Mouse (Mus musculus) intestine, embryonic 14.5 days (tissue): ENCODE measurements around the gene Abhd14b. TPM values are rescaled to one million over a fixed set of nuclear protein-coding genes. Genes with fewer than 3 reads are reported as not detected.

Experiments used
- ATAC-seq: fragments of 200-750 bp; cut with Nextera tagmentation; replicated peaks from 2 replicates; pipeline ENCODE4 v1.8.0; 2017; ENCODE audit warnings: low read depth, moderate number of reproducible peaks, moderate TSS enrichment, moderate library complexity; ENCODE audit not compliant: low FRiP score, low TSS enrichment
- DNase-seq: peaks from one replicate; pipeline ENCODE4 v3.0.0-alpha.2; 2018; ENCODE audit warnings: low spot score
- H3K27ac ChIP-seq: fragments of 300-500 bp; sonication (generic); 2 replicates; pipeline ENCODE4 v1.5.1; 2014; ENCODE audit warnings: low read depth, mild to moderate bottlenecking, control low read depth
- H3K27me3 ChIP-seq: fragments of 300-500 bp; sonication (generic); replicated peaks from 2 replicates; pipeline ENCODE4 v1.6.1; 2014; ENCODE audit warnings: low read length, control low read depth; ENCODE audit not compliant: control insufficient read depth, insufficient read depth
- H3K36me3 ChIP-seq: fragments of 300-500 bp; sonication (generic); 2 replicates; pipeline ENCODE4 v1.6.1; 2014; ENCODE audit warnings: low read length, control low read depth; ENCODE audit not compliant: control insufficient read depth, insufficient read depth
- H3K4me1 ChIP-seq: fragments of 300-500 bp; sonication (generic); replicated peaks from 2 replicates; pipeline ENCODE4 v1.6.1; 2014; ENCODE audit warnings: low read length, control low read depth, mixed read lengths; ENCODE audit not compliant: control insufficient read depth, insufficient read depth
- H3K4me2 ChIP-seq: fragments of 300-500 bp; sonication (generic); 2 replicates; pipeline ENCODE4 v1.6.1; 2014; ENCODE audit warnings: low read length
- H3K4me3 ChIP-seq: fragments of 300-500 bp; sonication (generic); 2 replicates; pipeline ENCODE4 v1.5.1; 2014; ENCODE audit warnings: low read depth, low read length, control low read depth, mixed read lengths
- H3K9ac ChIP-seq: fragments of 300-500 bp; sonication (generic); 2 replicates; pipeline ENCODE4 v1.6.1; 2014; ENCODE audit warnings: mild to moderate bottlenecking, low read length
- H3K9me3 ChIP-seq: fragments of 300-500 bp; sonication (generic); 2 replicates; pipeline ENCODE4 v1.6.1; 2016; ENCODE audit warnings: low read length, control low read depth; ENCODE audit not compliant: control insufficient read depth
- WGBS: fragments of 180-500 bp; shearing (Covaris S2); extraction: QIAGEN DNeasy Blood & Tissue Kit; methylation state at CpG from one replicate; pipeline ENCODE4 v1.1.7; 2014; 5-methylcytosine and 5-hydroxymethylcytosine counted together
- polyA plus RNA-seq: library from polyadenylated mRNA; unstranded; fragments of >200 nt; fragmentation: Nextera tagmentation; extraction: Ambion mirVana; gene quantifications from 2 replicates; pipeline ENCODE4 v1.2.1, GENCODE M21; 2014

The Abhd14b gene
- polyA plus RNA-seq, 1 experiment from 2014 or later, result 27.2 TPM

GRCm38 (mm10) chr9:106442680-106443079 is 4.6 kb upstream of the Abhd14b start:
- no peak overlapping the region for H3K9ac ChIP-seq
- WGBS, result 74% methylated on average over 5 of the region's 5 CpGs
- DNase-seq (no peak), ATAC-seq (no peak)
- H3K36me3 ChIP-seq, result no peaks in the 10 kb centered on the region
- no peak overlapping the region for H3K4me2 ChIP-seq
- no peak overlapping the region for H3K4me3 ChIP-seq
- no peak overlapping the region for H3K27ac ChIP-seq
- no peaks in the 10 kb centered on the region for H3K27me3 ChIP-seq
- H3K4me1 ChIP-seq, result peaks cover 26% of the 10 kb centered on the region
- no peaks in the 10 kb centered on the region for H3K9me3 ChIP-seq

- H3K27me3 ChIP-seq, result no peaks in the 10 kb centered on the region
- H3K36me3 ChIP-seq, result no peaks in the 10 kb centered on the region
- no peak overlapping the region for H3K27ac ChIP-seq
- no peak overlapping the region for H3K4me2 ChIP-seq
- H3K9me3 ChIP-seq, result no peaks in the 10 kb centered on the region
- ATAC-seq, result no peak
- DNase-seq, result no peak
- no peak overlapping the region for H3K4me3 ChIP-seq
- H3K9ac ChIP-seq, result no peak overlapping the region
- WGBS, result 76% methylated on average over 4 of the region's 4 CpGs
- H3K4me1 ChIP-seq, result peaks cover 35% of the 10 kb centered on the region
Measured at GRCm38 (mm10) chr9:106444836-106445235, 2.4 kb upstream of the Abhd14b start.

GRCm38 (mm10) chr9:106447951-106448350 is 692 bp downstream of the Abhd14b start:
- H3K4me3 ChIP-seq, result peak overlapping the region; percentile 58
- WGBS, result 35% methylated on average over 9 of the region's 9 CpGs
- peak overlapping the region; percentile 44 for H3K27ac ChIP-seq
- H3K27me3 ChIP-seq, result no peaks in the 10 kb centered on the region
- H3K4me1 ChIP-seq, result peaks cover 59% of the 10 kb centered on the region
- peak overlapping the region; percentile 85 for H3K4me2 ChIP-seq
- peak; percentile 11 for ATAC-seq
- H3K9ac ChIP-seq, result 0 out of 2 replicates have a peak overlapping the region, but pooled peaks have one; percentile 61
- H3K36me3 ChIP-seq, result no peaks in the 10 kb centered on the region
- no peaks in the 10 kb centered on the region for H3K9me3 ChIP-seq
- no peak for DNase-seq

GRCm38 (mm10) chr9:106448498-106449031 is 1.3 kb downstream of the Abhd14b start:
- Histone ChIP-seq H3K4me1 (peaks cover 62% of the 10 kb centered on the region), H3K27ac (0 out of 2 replicates have a peak overlapping the region, but pooled peaks have one; percentile 14), H3K4me3 (peak overlapping the region; percentile 47), H3K9ac (peak overlapping the region; percentile 45), H3K36me3 (no peaks in the 10 kb centered on the region), H3K9me3 (no peaks in the 10 kb centered on the region), H3K4me2 (peak overlapping the region; percentile 85), H3K27me3 (no peaks in the 10 kb centered on the region)
- 1% methylated on average over 23 of the region's 23 CpGs for WGBS
- ATAC-seq (0 out of 2 replicates have a peak, but pooled peaks have one; percentile 28), DNase-seq (peak; percentile 73)

- H3K4me1 ChIP-seq, result peaks cover 68% of the 10 kb centered on the region
- H3K9ac ChIP-seq, result no peak overlapping the region
- 89% methylated on average over 8 of the region's 8 CpGs for WGBS
- no peak overlapping the region for H3K4me3 ChIP-seq
- no peaks in the 10 kb centered on the region for H3K9me3 ChIP-seq
- H3K27me3 ChIP-seq, result no peaks in the 10 kb centered on the region
- no peak overlapping the region for H3K27ac ChIP-seq
- no peak for ATAC-seq
- no peaks in the 10 kb centered on the region for H3K36me3 ChIP-seq
- no peak for DNase-seq
- no peak overlapping the region for H3K4me2 ChIP-seq
Measured at GRCm38 (mm10) chr9:106449947-106450346, 2.7 kb downstream of the Abhd14b start.

- Histone ChIP-seq H3K27ac (peak overlapping the region; percentile 8; the same call in 1 of the 2 replicates), H3K27me3 (no peaks in the 10 kb centered on the region), H3K4me2 (peak overlapping the region; percentile 7; the same call in 1 of the 2 replicates), H3K4me3 (no peak overlapping the region), H3K4me1 (peaks cover 68% of the 10 kb centered on the region), H3K36me3 (no peaks in the 10 kb centered on the region), H3K9ac (no peak overlapping the region), H3K9me3 (no peaks in the 10 kb centered on the region)
- 10% methylated on average over 9 of the region's 9 CpGs for WGBS
- DNase-seq, result no peak
- ATAC-seq, result no peak
Measured at GRCm38 (mm10) chr9:106450661-106451060, 3.4 kb downstream of the Abhd14b start.

- Histone ChIP-seq H3K4me2 (no peak overlapping the region; the same call in 1 of the 2 replicates), H3K4me1 (peaks cover 69% of the 10 kb centered on the region), H3K9me3 (no peaks in the 10 kb centered on the region), H3K27me3 (no peaks in the 10 kb centered on the region), H3K36me3 (0 out of 2 replicates have a peak, but pooled peaks cover 2% of the 10 kb centered on the region), H3K27ac (peak overlapping the region; percentile 13; the same call in 1 of the 2 replicates), H3K4me3 (no peak overlapping the region), H3K9ac (no peak overlapping the region)
- no peak for ATAC-seq
- DNase-seq, result no peak
- WGBS, result 61% methylated on average over 11 of the region's 11 CpGs
Measured at GRCm38 (mm10) chr9:106451298-106451697, 4.0 kb downstream of the Abhd14b start.

- Histone ChIP-seq H3K27me3 (no peaks in the 10 kb centered on the region), H3K9me3 (no peaks in the 10 kb centered on the region), H3K36me3 (0 out of 2 replicates have a peak, but pooled peaks cover 4% of the 10 kb centered on the region), H3K9ac (no peak overlapping the region), H3K4me1 (peaks cover 69% of the 10 kb centered on the region), H3K27ac (no peak overlapping the region), H3K4me3 (no peak overlapping the region), H3K4me2 (no peak overlapping the region)
- WGBS, result 36% methylated on average over 2 of the region's 2 CpGs
- ATAC-seq (no peak), DNase-seq (no peak)
Measured at GRCm38 (mm10) chr9:106451899-106452298, 4.6 kb downstream of the Abhd14b start.

- Histone ChIP-seq H3K36me3 (0 out of 2 replicates have a peak, but pooled peaks cover 5% of the 10 kb centered on the region), H3K27ac (no peak overlapping the region), H3K4me2 (peak overlapping the region; percentile 81), H3K9ac (no peak overlapping the region), H3K4me3 (no peak overlapping the region), H3K9me3 (no peaks in the 10 kb centered on the region), H3K27me3 (no peaks in the 10 kb centered on the region), H3K4me1 (peaks cover 71% of the 10 kb centered on the region)
- ATAC-seq, result no peak
- 43% methylated on average over 6 of the region's 6 CpGs for WGBS
- DNase-seq, result no peak
Measured at GRCm38 (mm10) chr9:106452351-106452750, 5.1 kb downstream of the Abhd14b start.
